Mouse (Mus musculus) heart, adult 2 months (tissue): ENCODE measurements around the gene Prss12. TPM values are rescaled to one million over a fixed set of nuclear protein-coding genes. Genes with fewer than 3 reads are reported as not detected.

Source experiments
- DNase-seq, 2 experiments: peaks; one replicate each; pipeline ENCODE4 v3.0.0; 2021
- H3K27ac ChIP-seq: fragments of 200-600 bp; 2 replicates; pipeline ENCODE4 v1.8.1; 2022
- H3K27me3 ChIP-seq: fragments of 200-500 bp; 2 replicates; pipeline ENCODE4 v1.6.1; 2012; ENCODE audit warnings: mild to moderate bottlenecking, low read length, inconsistent platforms, mixed read lengths; ENCODE audit not compliant: control insufficient read depth, insufficient read depth
- H3K36me3 ChIP-seq: fragments of 200-500 bp; 2 replicates; pipeline ENCODE4 v1.6.1; 2012; ENCODE audit warnings: low read length, inconsistent platforms; ENCODE audit not compliant: control insufficient read depth, insufficient read depth
- H3K4me1 ChIP-seq: fragments of 200-500 bp; 2 replicates; pipeline ENCODE4 v1.6.1; 2011; ENCODE audit warnings: low read length; ENCODE audit not compliant: control insufficient read depth, insufficient read depth
- H3K4me3 ChIP-seq: fragments of 200-600 bp; 2 replicates; pipeline ENCODE4 v1.8.1; 2022
- H3K79me2 ChIP-seq: fragments of 200-500 bp; replicated peaks from 2 replicates; pipeline ENCODE4 v1.6.1; 2012; ENCODE audit warnings: mild to moderate bottlenecking, inconsistent platforms, low read length, moderate library complexity, mixed read lengths; ENCODE audit not compliant: control insufficient read depth, insufficient read depth
- H3K9ac ChIP-seq: fragments of 200-500 bp; 2 replicates; pipeline ENCODE4 v1.6.1; 2012; ENCODE audit warnings: low read depth, mild to moderate bottlenecking, control low read depth, inconsistent platforms, low read length, mixed read lengths
- CTCF ChIP-seq: fragments of 200-600 bp; IDR thresholded peaks from 2 replicates; pipeline ENCODE4 v1.8.1; 2022; ENCODE audit warnings: antibody characterized with exemption, mild to moderate bottlenecking, moderate library complexity
- EP300 ChIP-seq: fragments of 200-500 bp; IDR thresholded peaks from 2 replicates; pipeline ENCODE4 v1.6.1; 2011; ENCODE audit warnings: low read depth, low read length, control low read depth; ENCODE audit not compliant: insufficient read depth
- POLR2A ChIP-seq: fragments of 200-500 bp; IDR thresholded peaks from 2 replicates; pipeline ENCODE4 v1.6.1; 2011; ENCODE audit warnings: mild to moderate bottlenecking, low read depth, low read length, control low read depth; ENCODE audit not compliant: insufficient read depth
- WGBS: fragments of 180-500 bp; shearing (Covaris S2); methylation state at CpG from one replicate; pipeline ENCODE4 v1.1.7; 2018; 5-methylcytosine and 5-hydroxymethylcytosine counted together
- intact Hi-C: fragments of 180-260 bp; cut with DNase I; formaldehyde crosslinking; loops from one replicate; pipeline ENCODE4 v1.15.1; 2025
- polyA plus RNA-seq: library from polyadenylated mRNA; depleted of rRNA; stranded (reverse); fragments of >200 nt; gene quantifications from 2 replicates; pipeline ENCODE4 v1.2.3, GENCODE M21; 2012
- total RNA-seq, 2 experiments: library from RNA; stranded (reverse); gene quantifications; 2 replicates each; pipeline ENCODE4 v1.2.3; 2021

Gene Prss12
- total and polyA plus RNA-seq, 3 experiments, result 0.55 to 0.91 (median 0.66) TPM

DNA sequence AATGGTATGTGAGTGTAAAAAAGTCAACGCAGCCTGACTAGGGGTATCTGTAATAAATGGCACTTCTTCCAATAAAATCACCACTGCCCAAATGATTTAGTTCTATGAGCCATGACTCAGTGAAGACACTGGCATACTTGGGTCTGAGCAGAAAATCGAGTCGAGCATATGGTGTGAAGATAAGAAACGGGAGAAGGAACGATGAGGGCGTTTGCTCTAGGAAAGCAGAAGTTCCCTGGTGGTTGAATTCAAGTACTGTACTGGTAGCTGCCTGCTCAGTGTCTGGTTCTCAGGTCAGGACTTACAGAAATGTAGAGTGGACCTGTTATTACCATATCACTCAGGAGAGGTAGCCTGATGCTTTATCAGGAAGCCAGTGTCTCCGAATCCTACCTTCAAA, 6.2 kb upstream of the Prss12 start:
- no peaks in the 10 kb centered on the region for H3K4me1 ChIP-seq
- H3K4me3 ChIP-seq, result no peak overlapping the region
- peaks cover 1% of the 10 kb centered on the region; the same call in 1 of the 2 replicates for H3K27me3 ChIP-seq
- DNase-seq, result no peak
- no peak overlapping the region for H3K9ac ChIP-seq
- TF ChIP-seq EP300 (no peak), POLR2A (no peak), CTCF (no peak)
- no peak overlapping the region for H3K27ac ChIP-seq
- H3K36me3 ChIP-seq, result no peaks in the 10 kb centered on the region
- WGBS, result 51% methylated on average over 7 of the region's 7 CpGs
- no peaks in the 10 kb centered on the region for H3K79me2 ChIP-seq
- intact Hi-C loops, result no loop called here

- TF ChIP-seq CTCF (no peak), EP300 (no peak), POLR2A (no peak)
- H3K27ac ChIP-seq, result no peak overlapping the region
- H3K9ac ChIP-seq, result no peak overlapping the region
- 67% methylated on average over 1 of the region's 1 CpGs for WGBS
- H3K4me3 ChIP-seq, result no peak overlapping the region
- intact Hi-C loops, result no loop called here
- H3K36me3 ChIP-seq, result no peaks in the 10 kb centered on the region
- DNase-seq, result no peak
- peaks cover 2% of the 10 kb centered on the region; the same call in 1 of the 2 replicates for H3K4me1 ChIP-seq
- H3K79me2 ChIP-seq, result no peaks in the 10 kb centered on the region
- peaks cover 9% of the 10 kb centered on the region for H3K27me3 ChIP-seq
These were observed 2.2 kb upstream of the Prss12 start for GRCm38 (mm10) chr3:123444466-123444865.

DNA sequence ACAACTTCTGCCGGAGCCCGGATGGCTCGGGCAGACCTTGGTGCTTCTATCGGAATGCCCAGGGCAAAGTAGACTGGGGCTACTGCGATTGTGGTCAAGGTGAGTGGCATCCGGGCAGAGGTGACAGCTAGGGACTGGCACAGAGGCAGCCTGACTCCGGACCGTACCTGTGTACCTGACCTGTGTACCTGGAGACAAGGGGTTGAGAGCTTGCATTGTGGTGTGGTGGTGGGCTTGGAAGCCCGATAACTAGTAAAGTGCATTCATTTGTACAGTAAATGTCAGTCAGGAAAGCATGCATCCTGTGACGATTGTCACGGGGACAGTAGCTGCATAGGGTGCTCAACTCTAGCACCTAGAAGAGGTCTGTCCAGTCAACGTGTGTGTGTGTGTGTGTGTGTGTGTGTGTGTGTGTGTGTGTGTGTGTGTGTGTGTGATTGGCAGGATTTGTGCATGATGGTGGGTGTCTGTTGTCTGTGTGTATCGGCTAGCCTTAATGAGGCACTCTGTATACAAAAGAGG, 886 bp downstream of the Prss12 start:
- Histone ChIP-seq H3K27ac (no peak overlapping the region), H3K4me3 (peak overlapping the region; percentile 59), H3K4me1 (peaks cover 2% of the 10 kb centered on the region; the same call in 1 of the 2 replicates), H3K36me3 (no peaks in the 10 kb centered on the region), H3K27me3 (peaks cover 9% of the 10 kb centered on the region), H3K9ac (peak overlapping the region; percentile 44; the same call in 1 of the 2 replicates), H3K79me2 (no peaks in the 10 kb centered on the region)
- no peak for TF ChIP-seq EP300
- no peak for TF ChIP-seq CTCF
- TF ChIP-seq POLR2A, result no peak
- 9% methylated on average over 13 of the region's 13 CpGs for WGBS
- intact Hi-C loops, result no loop called here
- no peak for DNase-seq

DNA sequence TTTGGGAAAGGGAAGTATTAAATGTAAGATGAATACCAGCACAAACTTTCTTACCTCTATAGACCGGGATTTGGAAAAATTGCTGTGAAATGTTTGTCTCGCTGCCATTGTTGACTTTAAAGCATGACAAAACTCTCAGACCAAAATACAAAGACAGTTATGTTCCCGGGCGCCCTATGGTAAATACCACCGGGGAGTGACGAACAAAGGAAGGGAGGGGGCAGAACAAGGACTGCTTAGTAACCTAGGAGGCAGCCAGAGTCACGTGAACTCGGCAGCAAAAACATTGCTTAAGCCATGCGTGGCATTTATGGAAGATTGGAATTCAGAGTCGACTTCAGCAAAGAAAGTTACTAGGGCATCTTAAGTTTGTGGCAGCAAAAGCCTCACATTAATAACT, 1.4 kb downstream of the Prss12 start:
- no peak overlapping the region for H3K9ac ChIP-seq
- peaks cover 9% of the 10 kb centered on the region for H3K27me3 ChIP-seq
- H3K4me3 ChIP-seq, result no peak overlapping the region
- H3K79me2 ChIP-seq, result no peaks in the 10 kb centered on the region
- no peak for TF ChIP-seq EP300
- TF ChIP-seq POLR2A, result no peak
- no peak for TF ChIP-seq CTCF
- peaks cover 2% of the 10 kb centered on the region; the same call in 1 of the 2 replicates for H3K4me1 ChIP-seq
- no peaks in the 10 kb centered on the region for H3K36me3 ChIP-seq
- intact Hi-C loops, result no loop called here
- 10% methylated on average over 10 of the region's 10 CpGs for WGBS
- H3K27ac ChIP-seq, result no peak overlapping the region
- DNase-seq, result peak in 1 of 2 experiments; percentile 5

DNA sequence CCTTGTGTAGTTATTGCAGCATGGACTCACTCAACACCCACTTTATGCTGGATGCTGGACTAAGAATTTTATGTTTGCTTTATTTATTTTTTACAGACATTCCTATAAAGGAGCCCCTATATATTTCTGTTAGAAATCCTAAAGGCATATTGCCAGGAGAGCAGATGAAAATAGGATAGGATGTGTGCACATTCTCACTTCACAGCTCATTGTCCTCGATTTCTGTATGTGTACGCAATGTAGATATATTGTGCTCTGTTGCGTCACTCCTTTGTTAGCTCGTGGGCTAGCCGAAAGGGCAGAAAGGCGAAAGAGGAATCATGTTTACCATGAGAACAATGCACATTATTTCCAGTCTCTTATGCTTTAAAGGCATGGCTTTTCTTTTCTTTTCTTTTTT, 3.4 kb downstream of the Prss12 start:
- Histone ChIP-seq H3K27ac (no peak overlapping the region), H3K36me3 (no peaks in the 10 kb centered on the region), H3K27me3 (peaks cover 7% of the 10 kb centered on the region), H3K4me3 (no peak overlapping the region), H3K9ac (no peak overlapping the region), H3K4me1 (peaks cover 2% of the 10 kb centered on the region; the same call in 1 of the 2 replicates), H3K79me2 (no peaks in the 10 kb centered on the region)
- 86% methylated on average over 6 of the region's 6 CpGs for WGBS
- DNase-seq, result no peak
- TF ChIP-seq CTCF, result no peak
- TF ChIP-seq EP300, result no peak
- TF ChIP-seq POLR2A, result no peak
- intact Hi-C loops, result no loop called here

GRCm38 (mm10) chr3:123452904-123453303, 6.2 kb downstream of the Prss12 start:
- intact Hi-C loops, result no loop called here
- H3K36me3 ChIP-seq, result no peaks in the 10 kb centered on the region
- H3K79me2 ChIP-seq, result no peaks in the 10 kb centered on the region
- no peak overlapping the region for H3K9ac ChIP-seq
- DNase-seq, result no peak
- no peak overlapping the region for H3K27ac ChIP-seq
- no peaks in the 10 kb centered on the region for H3K4me1 ChIP-seq
- TF ChIP-seq POLR2A (no peak), EP300 (no peak), CTCF (no peak)
- 53% methylated on average over 6 of the region's 6 CpGs for WGBS
- no peak overlapping the region for H3K4me3 ChIP-seq
- H3K27me3 ChIP-seq, result no peaks in the 10 kb centered on the region; the same call in 1 of the 2 replicates
